13 mouse cellular contexts compared by ENCODE assay signal in the genomic region with DNA sequence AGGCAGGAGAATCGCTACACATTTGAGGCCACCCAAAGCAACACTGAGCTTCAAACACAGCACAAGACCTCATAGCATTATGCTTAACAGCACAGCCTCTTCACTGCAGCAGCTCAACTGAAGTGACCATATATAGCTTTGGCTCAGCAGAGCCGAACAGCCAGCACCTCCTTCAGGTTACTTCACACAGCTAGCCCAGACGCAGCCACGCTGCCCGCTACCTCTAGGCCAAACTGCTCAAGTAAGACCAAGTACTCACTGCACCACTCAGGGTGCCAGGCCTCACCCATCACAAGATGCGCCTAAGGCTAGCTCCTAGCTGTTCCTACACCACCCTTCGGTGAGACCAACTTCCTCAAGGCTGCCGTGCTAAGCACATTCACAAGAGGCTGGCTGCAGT. TPM values are rescaled to one million over a fixed set of nuclear protein-coding genes. Genes with fewer than 3 reads are reported as not detected.
A peak's percentile ranks its signal among the peaks of the same experiment; 100 is the strongest.
DNase-seq lines count a peak whose midpoint lies in the region; ATAC-seq and TF ChIP-seq lines count a peak whose summit lies in the region.
"Had no signal": no experiment of that assay in that cellular context is flagged by ENCODE, and none has a peak within 500 bp of the region (broad histone marks: within the 10 kb centered on the region; RNA-seq: fewer than 3 reads in every experiment).

No protein-coding gene starts in this region.

- no peak overlapping the region for H3K4me3 ChIP-seq in intestine, postnatal 0 days (ENCODE audit: low read depth, low read length)
- H3K4me3 ChIP-seq in intestine, embryonic 15.5 days (replicated peaks) = no peak overlapping the region
- peak overlapping the region; percentile 20; the same call in 1 of the 2 replicates for H3K4me3 ChIP-seq in E14TG2a.4 (replicated peaks; ENCODE audit: low read length)
- no peak overlapping the region for H3K4me3 ChIP-seq in kidney, embryonic 16.5 days (ENCODE audit: low read length)
- H3K4me3 ChIP-seq: midbrain, embryonic 13.5 days had no signal

- H3K4me1 ChIP-seq in intestine, postnatal 0 days (replicated peaks; ENCODE audit: control insufficient read depth, insufficient read depth, low read length) = peaks cover 7% of the 10 kb centered on the region; the same call in 1 of the 2 replicates
- 0 out of 2 replicates have a peak, but pooled peaks cover 9% of the 10 kb centered on the region for H3K4me1 ChIP-seq in intestine, embryonic 15.5 days (replicated peaks)
- peaks cover 78% of the 10 kb centered on the region for H3K4me1 ChIP-seq in E14TG2a.4 (replicated peaks; ENCODE audit: low read depth, low read length)
- H3K4me1 ChIP-seq in kidney, embryonic 16.5 days (ENCODE audit: insufficient read depth, low read length) = peaks cover 17% of the 10 kb centered on the region

- no peaks in the 10 kb centered on the region for H3K9me3 ChIP-seq in intestine, postnatal 0 days (ENCODE audit: control insufficient read depth)
- H3K9me3 ChIP-seq in intestine, embryonic 15.5 days = no peaks in the 10 kb centered on the region
- H3K9me3 ChIP-seq in E14TG2a.4 (ENCODE audit: low read length) = no peaks in the 10 kb centered on the region
- H3K9me3 ChIP-seq in kidney, embryonic 16.5 days (ENCODE audit: low read length) = no peaks in the 10 kb centered on the region
- H3K9me3 ChIP-seq: midbrain, embryonic 13.5 days had no signal

- ATAC-seq in intestine, postnatal 0 days = no peak
- no peak for ATAC-seq in intestine, embryonic 15.5 days
- 0 out of 2 replicates have a peak, but pooled peaks have one; percentile 28 for ATAC-seq in kidney, embryonic 16.5 days (ENCODE audit: low FRiP score, low TSS enrichment)
- ATAC-seq in megakaryocyte progenitor cell, adult 5-6 weeks (replicated peaks; ENCODE audit: poor library complexity) = no peak; the same call in 1 of the 2 replicates
- ATAC-seq: forebrain, embryonic 16.5 days; hindbrain, embryonic 16.5 days; midbrain, embryonic 13.5 days had no signal

- H3K9ac ChIP-seq in intestine, postnatal 0 days (ENCODE audit: low read depth, low read length) = no peak overlapping the region
- H3K9ac ChIP-seq in intestine, embryonic 15.5 days = no peak overlapping the region
- no peak overlapping the region for H3K9ac ChIP-seq in kidney, embryonic 16.5 days (replicated peaks; ENCODE audit: low read length)
- H3K9ac ChIP-seq: midbrain, embryonic 13.5 days had no signal

- H3K36me3 ChIP-seq in intestine, postnatal 0 days (ENCODE audit: control insufficient read depth, insufficient read depth) = peaks cover 32% of the 10 kb centered on the region
- 0 out of 2 replicates have a peak, but pooled peaks cover 11% of the 10 kb centered on the region for H3K36me3 ChIP-seq in intestine, embryonic 15.5 days
- peaks cover 52% of the 10 kb centered on the region for H3K36me3 ChIP-seq in E14TG2a.4 (ENCODE audit: insufficient read depth, low read length)
- peaks cover 15% of the 10 kb centered on the region for H3K36me3 ChIP-seq in kidney, embryonic 16.5 days (ENCODE audit: insufficient read depth, low read length)

- no peaks in the 10 kb centered on the region for H3K27me3 ChIP-seq in intestine, postnatal 0 days (replicated peaks; ENCODE audit: control insufficient read depth, insufficient read depth, low read length)
- no peaks in the 10 kb centered on the region for H3K27me3 ChIP-seq in intestine, embryonic 15.5 days (replicated peaks)
- H3K27me3 ChIP-seq in E14TG2a.4 (ENCODE audit: insufficient read depth, low read length) = no peaks in the 10 kb centered on the region
- no peaks in the 10 kb centered on the region for H3K27me3 ChIP-seq in kidney, embryonic 16.5 days (ENCODE audit: insufficient read depth, low read length)
- H3K27me3 ChIP-seq: midbrain, embryonic 13.5 days had no signal

- DNase-seq in A20 (ENCODE audit: low read depth, low spot score) = peak; percentile 83
- no peak for DNase-seq in embryo, embryonic 10.5 days (ENCODE audit: low spot score)
- DNase-seq in layer of hippocampus, postnatal 14 days (ENCODE audit: low spot score in 2 of 2) = no peak
- DNase-seq: left cerebral cortex, postnatal 4 days had no signal

- H3K4me2 ChIP-seq in intestine, postnatal 0 days (replicated peaks; ENCODE audit: low read depth) = no peak overlapping the region
- H3K4me2 ChIP-seq in intestine, embryonic 15.5 days (replicated peaks) = no peak overlapping the region
- no peak overlapping the region for H3K4me2 ChIP-seq in kidney, embryonic 16.5 days (replicated peaks; ENCODE audit: low read depth, low read length)
- H3K4me2 ChIP-seq: midbrain, embryonic 13.5 days had no signal

- peak; percentile 31 for TF ChIP-seq CTCF in intestine, postnatal 0 days (IDR thresholded peaks at IDR 0.05; ENCODE audit: low read depth)
- TF ChIP-seq CTCF in E14TG2a.4 (conservative IDR thresholded peaks at IDR 0.05; ENCODE audit: low read length) = no peak

- no peak overlapping the region for H3K27ac ChIP-seq in intestine, postnatal 0 days (ENCODE audit: low read depth, low read length)
- no peak overlapping the region for H3K27ac ChIP-seq in intestine, embryonic 15.5 days
- no peak overlapping the region for H3K27ac ChIP-seq in kidney, embryonic 16.5 days (ENCODE audit: low read length)
- H3K27ac ChIP-seq: midbrain, embryonic 13.5 days had no signal

- WGBS in intestine, postnatal 0 days = 78% methylated on average over 8 of the region's 8 CpGs
- 79% methylated on average over 8 of the region's 8 CpGs for WGBS in intestine, embryonic 15.5 days
- WGBS in kidney, embryonic 16.5 days = 79% methylated on average over 8 of the region's 8 CpGs

RNA-seq across cellular contexts. Expression of gene Fam104a, which starts 5.6 kb away (rescaled TPM):
- 40.0 and 41.9 TPM in 2 replicates for polyA plus RNA-seq in intestine, postnatal 0 days (2015; fragmentation: Nextera tagmentation; extraction: Ambion mirVana)
- 42.6 and 46.0 TPM in 2 replicates for polyA plus RNA-seq in intestine, embryonic 15.5 days (2015; fragmentation: Nextera tagmentation; extraction: Ambion mirVana)
- polyA plus RNA-seq in kidney, embryonic 16.5 days (2015; fragmentation: Nextera tagmentation; extraction: Ambion mirVana) = 43.8 and 45.7 TPM in 2 replicates
- total RNA-seq in megakaryocyte progenitor cell, adult 5-6 weeks (2015) = 12.3 and 13.7 TPM in 2 replicates
- total RNA-seq in megakaryocyte progenitor cell, adult 5-6 weeks (2017) = 16.0 and 20.0 TPM in 2 replicates
- 10 to 100 TPM; 24.5 to 24.7 TPM for total RNA-seq in layer of hippocampus, postnatal 14 days (2021)

RNA-seq across cellular contexts. Expression of gene D11Wsu47e, which starts 5.8 kb away (rescaled TPM):
- polyA plus RNA-seq in intestine, postnatal 0 days (2015; fragmentation: Nextera tagmentation; extraction: Ambion mirVana) = 9.0 and 9.6 TPM in 2 replicates
- polyA plus RNA-seq in intestine, embryonic 15.5 days (2015; fragmentation: Nextera tagmentation; extraction: Ambion mirVana) = 14.6 and 17.8 TPM in 2 replicates
- 23.7 and 27.6 TPM in 2 replicates for polyA plus RNA-seq in kidney, embryonic 16.5 days (2015; fragmentation: Nextera tagmentation; extraction: Ambion mirVana)
- 8.8 and 10.9 TPM in 2 replicates for total RNA-seq in megakaryocyte progenitor cell, adult 5-6 weeks (2015)
- total RNA-seq in megakaryocyte progenitor cell, adult 5-6 weeks (2017) = 16.9 and 17.3 TPM in 2 replicates
- 10 to 100 TPM; 12.7 to 13.5 TPM for total RNA-seq in layer of hippocampus, postnatal 14 days (2021)

RNA-seq across cellular contexts. Expression of gene Slc39a11, which starts 28.5 kb away (rescaled TPM):
- 50.7 and 54.7 TPM in 2 replicates for polyA plus RNA-seq in intestine, postnatal 0 days (2015; fragmentation: Nextera tagmentation; extraction: Ambion mirVana)
- polyA plus RNA-seq in intestine, embryonic 15.5 days (2015; fragmentation: Nextera tagmentation; extraction: Ambion mirVana) = 40.8 and 45.7 TPM in 2 replicates
- 23.5 and 25.4 TPM in 2 replicates for polyA plus RNA-seq in kidney, embryonic 16.5 days (2015; fragmentation: Nextera tagmentation; extraction: Ambion mirVana)
- 25.6 and 30.9 TPM in 2 replicates for total RNA-seq in megakaryocyte progenitor cell, adult 5-6 weeks (2015)
- total RNA-seq in megakaryocyte progenitor cell, adult 5-6 weeks (2017) = 30.9 and 32.6 TPM in 2 replicates
- total RNA-seq in layer of hippocampus, postnatal 14 days (2021) = 10 to 100 TPM; 22.0 to 27.0 TPM

RNA-seq across cellular contexts. Expression of gene Cog1, which starts 29.4 kb away (rescaled TPM):
- 19.6 and 20.9 TPM in 2 replicates for polyA plus RNA-seq in intestine, postnatal 0 days (2015; fragmentation: Nextera tagmentation; extraction: Ambion mirVana)
- polyA plus RNA-seq in intestine, embryonic 15.5 days (2015; fragmentation: Nextera tagmentation; extraction: Ambion mirVana) = 26.0 and 26.4 TPM in 2 replicates
- polyA plus RNA-seq in kidney, embryonic 16.5 days (2015; fragmentation: Nextera tagmentation; extraction: Ambion mirVana) = 25.1 and 28.2 TPM in 2 replicates
- total RNA-seq in megakaryocyte progenitor cell, adult 5-6 weeks (2015) = 26.0 and 29.0 TPM in 2 replicates
- 13.7 and 13.9 TPM in 2 replicates for total RNA-seq in megakaryocyte progenitor cell, adult 5-6 weeks (2017)
- 10 to 100 TPM; 42.5 to 46.2 TPM for total RNA-seq in layer of hippocampus, postnatal 14 days (2021)

RNA-seq across cellular contexts. Expression of gene Cpsf4l, which starts 31.4 kb away (rescaled TPM):
- polyA plus RNA-seq in intestine, postnatal 0 days (2015; fragmentation: Nextera tagmentation; extraction: Ambion mirVana) = not detected in 2 replicates
- 0.18 TPM in 1 of 2 replicates, not detected in the other for polyA plus RNA-seq in intestine, embryonic 15.5 days (2015; fragmentation: Nextera tagmentation; extraction: Ambion mirVana)
- polyA plus RNA-seq in kidney, embryonic 16.5 days (2015; fragmentation: Nextera tagmentation; extraction: Ambion mirVana) = 1.3 and 1.4 TPM in 2 replicates
- total RNA-seq in megakaryocyte progenitor cell, adult 5-6 weeks (2015) = not detected in 2 replicates
- total RNA-seq in megakaryocyte progenitor cell, adult 5-6 weeks (2017) = not detected in 2 replicates
- total RNA-seq in layer of hippocampus, postnatal 14 days (2021) = not detected
- total RNA-seq: left cerebral cortex, postnatal 4 days had no signal
- polyA plus RNA-seq: spleen, adult 2 months had no signal
